Mouse (Mus musculus) cerebellum, adult 8-10 months (tissue): ENCODE data around the gene Gm17364.
"Not testable (repeated sequence)": the region's sequence is repeated elsewhere in the genome, so short reads cannot be mapped to it uniquely, and the experiment has no call there.

Experiments
- DNase-seq: peaks from one replicate; pipeline ENCODE4 v3.0.0; 2022

The Gm17364 gene

DNA sequence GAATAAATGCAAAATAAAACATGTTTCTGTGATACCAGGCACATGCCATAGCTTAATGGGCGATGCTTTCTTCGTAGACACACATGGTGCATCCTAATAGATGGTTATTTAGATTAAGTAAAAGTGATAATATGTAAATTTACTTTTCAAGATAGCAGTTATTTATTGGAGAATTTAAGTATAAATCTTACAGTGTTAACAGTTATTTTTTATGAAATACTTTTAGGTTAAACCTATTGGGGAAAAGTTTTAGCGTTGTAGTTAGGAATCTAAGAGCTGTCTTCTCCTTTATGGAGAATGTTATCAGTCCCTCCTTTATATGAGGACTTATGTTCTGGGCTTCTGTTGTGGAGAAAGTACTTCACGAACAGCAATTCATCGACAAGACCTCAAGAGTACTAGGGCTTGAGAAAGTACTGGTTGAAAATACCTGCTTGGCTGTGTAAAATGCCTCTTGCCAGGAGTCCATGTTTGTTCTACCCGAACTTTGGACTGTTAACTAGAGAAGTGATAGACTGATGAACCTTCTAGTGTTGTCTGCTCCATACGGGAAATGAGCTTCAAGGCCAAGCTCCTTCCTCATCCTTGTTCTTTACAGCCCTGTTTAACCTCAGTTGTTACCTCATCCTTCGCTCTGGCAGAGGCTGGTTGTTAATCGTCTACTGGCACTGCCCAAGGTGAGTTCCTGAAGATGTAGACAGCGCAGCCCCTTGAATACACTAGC, at the start of gene Gm17364:
Gene Gm17364, minus strand, starts transcription at position 51 of the 724 bp plus-strand sequence.
- DNase-seq = no peak

DNA sequence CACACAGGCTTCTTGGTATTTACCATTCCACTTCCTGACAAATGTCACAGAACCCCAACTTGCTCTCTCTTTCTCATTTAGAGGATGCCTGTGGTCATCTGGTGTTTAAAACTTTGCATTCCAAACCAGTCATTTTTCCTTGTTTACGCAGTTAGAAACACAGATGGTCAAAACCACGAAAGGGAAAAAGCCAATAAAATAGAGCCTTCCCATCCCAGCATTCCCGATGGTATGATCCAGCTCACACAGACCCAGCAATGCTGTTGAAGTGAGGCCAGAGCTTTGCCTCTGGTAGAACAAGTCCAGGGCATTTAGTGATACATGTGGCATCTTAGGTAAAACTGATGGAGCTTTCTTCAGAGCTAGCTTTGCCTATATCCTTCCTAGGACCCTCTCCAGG, 47.7 kb upstream of the Gm17364 start:
- DNase-seq = no peak

GRCm38 (mm10) chr13:41320749-41321148, 47.0 kb upstream of the Gm17364 start:
- no peak for DNase-seq

- DNase-seq = peak; percentile 37
These were observed 28.9 kb upstream of the Gm17364 start for GRCm38 (mm10) chr13:41302716-41303115.

- DNase-seq = no peak
These were observed 26.3 kb upstream of the Gm17364 start for GRCm38 (mm10) chr13:41300037-41300436.

GRCm38 (mm10) chr13:41298996-41299395, 25.2 kb upstream of the Gm17364 start:
- no peak for DNase-seq

DNA sequence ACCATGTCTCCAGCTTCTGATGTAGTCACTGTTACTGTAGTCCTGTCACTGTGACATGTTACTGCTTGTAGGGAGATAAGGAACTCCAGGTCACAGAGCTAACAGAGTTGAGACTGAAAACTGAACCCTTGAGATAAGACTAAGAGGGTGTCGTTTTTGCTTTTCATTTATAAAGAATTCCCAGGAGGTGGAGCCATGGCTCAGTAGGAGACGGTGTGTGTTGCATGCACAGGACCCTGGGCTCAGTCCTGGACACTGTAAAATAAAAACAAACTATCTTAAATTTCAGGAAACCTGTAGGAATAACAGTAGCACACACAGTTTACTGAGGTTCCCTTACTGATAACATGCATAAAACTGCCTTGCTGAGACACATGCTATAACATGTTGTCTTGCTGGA, 24.8 kb upstream of the Gm17364 start:
- no peak for DNase-seq

GRCm38 (mm10) chr13:41296396-41296795, 22.6 kb upstream of the Gm17364 start:
- DNase-seq = no peak

DNA sequence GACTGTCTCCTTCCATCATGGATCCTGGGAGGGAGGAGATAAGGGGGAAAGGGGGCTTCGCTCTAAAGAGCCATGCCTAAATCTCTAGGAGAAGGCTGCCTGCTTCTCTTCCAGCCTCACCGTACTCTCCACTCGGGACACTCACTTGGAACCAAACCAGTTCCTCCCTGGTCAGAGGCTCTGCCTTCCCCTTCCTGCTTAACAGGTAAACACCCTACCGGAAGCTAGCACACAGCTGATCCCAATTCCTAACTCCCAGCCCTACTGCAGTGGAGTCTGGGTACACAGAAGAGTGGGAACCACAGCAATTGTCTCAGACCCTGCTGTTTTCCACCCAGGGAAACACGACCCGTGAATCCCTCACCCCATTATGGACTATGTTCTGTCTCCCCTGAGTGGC, 22.1 kb upstream of the Gm17364 start:
- DNase-seq = no peak

DNA sequence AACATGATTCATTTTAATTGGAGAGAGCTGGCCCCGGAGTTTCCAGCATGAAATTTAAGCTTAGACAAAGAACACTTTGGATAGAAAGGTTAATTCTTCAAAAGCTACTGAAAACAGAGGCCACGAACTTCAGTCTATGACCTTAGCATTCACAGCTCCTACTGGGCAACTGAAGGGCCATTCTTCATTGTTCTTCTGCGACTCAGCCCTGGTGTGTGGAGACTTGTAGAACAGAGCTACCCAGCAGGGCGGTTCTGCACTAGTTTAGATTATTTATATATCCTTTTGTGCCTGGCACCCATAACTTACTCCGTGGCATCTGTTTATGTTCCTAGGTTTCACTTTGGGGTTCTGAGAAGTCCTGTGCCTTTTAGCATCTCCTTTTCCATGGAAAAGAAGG, 19.8 kb upstream of the Gm17364 start:
- DNase-seq = no peak

DNA sequence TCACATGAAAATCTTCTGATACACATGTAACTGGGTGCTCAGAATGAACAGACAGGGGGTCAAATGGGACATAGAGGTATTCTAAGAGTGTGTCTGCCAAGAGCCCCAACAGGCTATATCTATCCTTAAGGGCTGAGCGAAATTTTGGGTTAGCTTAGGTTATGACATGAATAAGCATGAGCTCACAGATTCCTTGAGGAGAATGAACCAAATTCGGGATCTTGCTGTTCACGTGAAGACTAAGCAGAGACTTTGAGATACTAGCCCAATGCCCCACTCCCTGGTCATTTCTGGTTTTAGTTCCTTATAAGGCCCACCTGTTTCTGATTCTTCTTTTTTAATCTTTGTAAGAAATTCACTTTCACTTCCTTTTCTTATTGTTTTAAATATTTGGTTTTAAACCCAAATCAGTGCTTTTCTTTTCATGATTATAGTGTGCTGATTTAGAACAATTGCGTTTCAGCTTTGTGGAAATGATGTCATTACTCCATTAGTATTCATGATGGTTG, 17.7 kb upstream of the Gm17364 start:
- DNase-seq = no peak

DNA sequence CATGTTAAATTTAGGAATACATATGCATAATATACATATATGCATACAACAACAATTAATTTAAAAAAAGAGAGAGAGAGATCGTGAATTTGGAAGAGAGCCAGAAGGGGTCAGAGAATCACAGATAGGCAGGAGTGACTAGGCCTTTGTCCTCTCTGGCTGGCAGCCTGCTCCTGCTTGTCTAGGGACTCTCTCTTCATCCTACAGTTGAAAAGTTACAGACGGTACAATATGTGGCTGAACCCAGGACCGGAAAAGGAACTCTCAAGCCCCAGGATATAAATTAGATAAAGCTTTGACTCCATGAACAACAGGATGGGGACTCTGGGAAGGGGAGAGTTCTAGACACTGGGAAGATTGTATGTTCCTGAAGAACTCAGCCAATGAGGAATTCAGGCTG, 12.5 kb upstream of the Gm17364 start:
- no peak for DNase-seq

GRCm38 (mm10) chr13:41285448-41285847, 11.7 kb upstream of the Gm17364 start:
- no peak for DNase-seq

- peak; percentile 53 for DNase-seq
These were observed 9.5 kb upstream of the Gm17364 start for GRCm38 (mm10) chr13:41283256-41283655.

GRCm38 (mm10) chr13:41280696-41281095, 6.9 kb upstream of the Gm17364 start:
- DNase-seq = no peak

- DNase-seq = no peak
These were observed 5.9 kb downstream of the Gm17364 start for GRCm38 (mm10) chr13:41267827-41268408.

GRCm38 (mm10) chr13:41263304-41264006, 10.3 kb downstream of the Gm17364 start:
- no peak for DNase-seq

GRCm38 (mm10) chr13:41261617-41262016, 12.2 kb downstream of the Gm17364 start:
- not testable (repeated sequence) for DNase-seq

- no peak for DNase-seq
These were observed 15.9 kb downstream of the Gm17364 start for GRCm38 (mm10) chr13:41257851-41258250.

DNA sequence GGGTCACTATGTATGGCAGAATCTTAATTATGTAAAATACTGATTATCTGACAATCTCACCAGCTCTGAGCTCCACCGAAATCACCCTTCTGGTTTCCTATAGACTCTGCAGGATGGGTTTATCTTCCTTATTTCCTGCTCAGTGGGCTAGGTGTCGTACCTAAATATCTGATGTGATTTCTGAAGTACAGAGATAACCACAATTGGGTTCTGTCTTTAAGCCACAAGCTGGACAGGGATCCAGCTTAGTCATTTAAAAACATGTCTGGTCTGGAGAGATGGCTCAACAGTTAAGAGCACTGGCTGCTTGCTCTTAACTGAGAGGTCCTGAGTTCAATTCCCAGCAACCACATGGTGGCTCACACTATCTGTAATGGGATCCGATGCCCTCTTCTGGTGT, 16.8 kb downstream of the Gm17364 start:
- no peak for DNase-seq

GRCm38 (mm10) chr13:41256126-41256525, 17.7 kb downstream of the Gm17364 start:
- no peak for DNase-seq

DNA sequence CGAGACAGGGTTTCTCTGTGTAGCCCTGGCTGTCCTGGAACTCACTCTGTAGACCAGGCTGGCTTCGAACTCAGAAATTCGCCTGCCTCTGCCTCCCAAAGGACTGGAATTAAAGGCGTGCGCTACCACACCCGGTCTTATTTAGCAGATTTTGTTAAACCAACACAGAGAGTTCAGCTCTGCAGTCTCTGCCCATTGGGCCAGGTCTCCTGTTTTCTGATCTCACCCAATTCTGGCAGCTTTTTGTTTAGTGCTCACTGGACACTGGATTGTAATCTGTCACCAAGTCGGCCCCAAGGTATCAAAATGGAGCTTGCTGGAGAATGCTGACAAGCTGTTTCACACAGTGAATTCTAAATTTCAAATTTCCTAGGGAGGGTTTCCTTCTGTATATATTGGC, 21.0 kb downstream of the Gm17364 start:
- no peak for DNase-seq

DNA sequence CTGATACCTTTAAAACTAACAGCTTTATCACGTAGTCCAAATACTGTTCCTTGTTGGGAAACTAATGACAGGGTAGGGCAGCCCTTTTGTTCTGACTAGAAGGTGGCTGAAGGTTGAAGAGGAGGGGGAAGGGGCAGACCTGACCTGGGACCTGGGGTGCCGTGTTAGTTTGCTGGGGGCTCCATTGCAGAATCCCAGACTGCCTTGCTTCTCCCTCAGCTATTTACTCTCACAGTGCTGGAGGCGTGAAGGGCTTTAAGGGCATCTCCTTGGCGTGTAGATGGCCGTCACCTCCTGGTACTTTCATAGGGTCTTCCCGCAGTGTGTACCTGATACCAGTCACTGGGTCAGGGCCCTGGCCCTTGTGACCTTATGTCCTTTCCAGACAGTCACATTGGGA, 21.6 kb downstream of the Gm17364 start:
- no peak for DNase-seq

DNA sequence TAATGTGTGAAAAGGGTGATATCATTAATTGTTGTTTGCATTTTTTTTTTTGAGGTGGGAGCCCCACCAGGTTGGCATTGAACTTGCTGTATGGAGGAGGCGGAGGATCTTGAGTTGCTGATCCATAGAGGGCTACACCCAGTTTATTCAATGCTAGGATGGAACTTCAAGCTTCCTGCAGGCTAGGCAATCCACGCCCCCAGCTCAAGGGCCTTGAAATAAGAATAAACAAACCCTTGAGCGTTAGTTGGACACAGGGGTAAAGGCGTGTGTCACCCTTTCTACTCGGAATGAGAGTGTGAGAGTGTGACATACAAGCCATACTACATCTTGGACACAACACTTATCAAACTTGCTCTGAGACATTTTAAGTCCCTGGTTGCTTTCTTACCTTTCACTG, 22.1 kb downstream of the Gm17364 start:
- no peak for DNase-seq
